Mouse (Mus musculus): Measurements from ENCODE around the gene Tead3. TPM values are rescaled to one million over a fixed set of nuclear protein-coding genes. Genes with fewer than 3 reads are reported as not detected.
"Not testable (repeated sequence)": the region's sequence is repeated elsewhere in the genome, so short reads cannot be mapped to it uniquely, and the experiment has no call there.

Gene Tead3
- polyA plus RNA-seq, 1 experiment from 2014 or later, result 5.3 TPM

- Histone ChIP-seq H3K4me1 (replicated peaks) (peaks cover 59% of the 10 kb centered on the region), H3K4me3 (peak overlapping the region; percentile 40), H3K4me2 (peak overlapping the region; percentile 70), H3K27me3 (no peaks in the 10 kb centered on the region), H3K9ac (peak overlapping the region; percentile 60), H3K27ac (peak overlapping the region; percentile 88), H3K36me3 (peaks cover 25% of the 10 kb centered on the region), H3K9me3 (replicated peaks) (no peaks in the 10 kb centered on the region)
- 6% methylated on average over 26 of the region's 26 CpGs for WGBS
- peak; percentile 83 for ATAC-seq (replicated peaks; ENCODE audit: insufficient number of reproducible peaks, insufficient read depth, low FRiP score, low read depth)
Observed at GRCm38 (mm10) chr17:28341091-28341490, 9.5 kb downstream of the Tead3 start.

- Histone ChIP-seq H3K4me1 (replicated peaks) (peaks cover 54% of the 10 kb centered on the region), H3K9ac (peak overlapping the region; percentile 60), H3K36me3 (peaks cover 26% of the 10 kb centered on the region), H3K4me3 (peak overlapping the region; percentile 40), H3K9me3 (replicated peaks) (no peaks in the 10 kb centered on the region), H3K27me3 (no peaks in the 10 kb centered on the region), H3K27ac (peak overlapping the region; percentile 88), H3K4me2 (peak overlapping the region; percentile 70)
- 44% methylated on average over 7 of the region's 7 CpGs for WGBS
- ATAC-seq (replicated peaks; ENCODE audit: insufficient number of reproducible peaks, insufficient read depth, low FRiP score, low read depth), result peak; percentile 28
Observed at GRCm38 (mm10) chr17:28340578-28340977, 10.0 kb downstream of the Tead3 start.

GRCm38 (mm10) chr17:28337547-28337946 is 13.1 kb downstream of the Tead3 start:
- peaks cover 34% of the 10 kb centered on the region for H3K36me3 ChIP-seq

GRCm38 (mm10) chr17:28335267-28335666 is 15.3 kb downstream of the Tead3 start:
- ATAC-seq (replicated peaks; ENCODE audit: insufficient number of reproducible peaks, insufficient read depth, low FRiP score, low read depth), result no peak
- Histone ChIP-seq H3K4me3 (no peak overlapping the region), H3K27me3 (no peaks in the 10 kb centered on the region), H3K9ac (no peak overlapping the region; the same call in 1 of the 2 replicates), H3K4me1 (replicated peaks) (peaks cover 44% of the 10 kb centered on the region), H3K36me3 (peaks cover 50% of the 10 kb centered on the region), H3K4me2 (no peak overlapping the region), H3K9me3 (replicated peaks) (no peaks in the 10 kb centered on the region), H3K27ac (no peak overlapping the region)
- 79% methylated on average over 10 of the region's 10 CpGs for WGBS

More at GRCm38 (mm10) chr17:28337547-28337946, 13.1 kb downstream of the Tead3 start:
- Histone ChIP-seq H3K9me3 (replicated peaks) (no peaks in the 10 kb centered on the region), H3K9ac (no peak overlapping the region), H3K4me2 (no peak overlapping the region), H3K27ac (no peak overlapping the region), H3K4me1 (replicated peaks) (peaks cover 46% of the 10 kb centered on the region), H3K4me3 (no peak overlapping the region), H3K27me3 (no peaks in the 10 kb centered on the region)
- WGBS, result 89% methylated on average over 7 of the region's 7 CpGs
- no peak for ATAC-seq (replicated peaks; ENCODE audit: insufficient number of reproducible peaks, insufficient read depth, low FRiP score, low read depth)

- peak overlapping the region; percentile 44 for H3K27ac ChIP-seq
Observed at GRCm38 (mm10) chr17:28332915-28333546, 17.6 kb downstream of the Tead3 start.

GRCm38 (mm10) chr17:28332113-28332914 is 18.3 kb downstream of the Tead3 start:
- Histone ChIP-seq H3K27me3 (no peaks in the 10 kb centered on the region), H3K4me3 (no peak overlapping the region), H3K9ac (no peak overlapping the region), H3K9me3 (replicated peaks) (no peaks in the 10 kb centered on the region), H3K4me2 (no peak overlapping the region), H3K4me1 (replicated peaks) (peaks cover 54% of the 10 kb centered on the region), H3K27ac (peak overlapping the region; percentile 44), H3K36me3 (peaks cover 39% of the 10 kb centered on the region)
- no peak for ATAC-seq (replicated peaks; ENCODE audit: insufficient number of reproducible peaks, insufficient read depth, low FRiP score, low read depth)
- 50% methylated on average over 12 of the region's 13 CpGs for WGBS

More at GRCm38 (mm10) chr17:28332915-28333546, 17.6 kb downstream of the Tead3 start:
- Histone ChIP-seq H3K9me3 (replicated peaks) (no peaks in the 10 kb centered on the region), H3K4me1 (replicated peaks) (peaks cover 47% of the 10 kb centered on the region), H3K9ac (peak overlapping the region; percentile 26), H3K4me3 (no peak overlapping the region), H3K27me3 (no peaks in the 10 kb centered on the region), H3K36me3 (peaks cover 41% of the 10 kb centered on the region), H3K4me2 (0 out of 2 replicates have a peak overlapping the region, but pooled peaks have one; percentile 22)
- WGBS, result 52% methylated on average over 31 of the region's 31 CpGs
- no peak for ATAC-seq (replicated peaks; ENCODE audit: insufficient number of reproducible peaks, insufficient read depth, low FRiP score, low read depth)

GRCm38 (mm10) chr17:28331241-28332112 is 19.1 kb downstream of the Tead3 start:
- Histone ChIP-seq H3K27me3 (no peaks in the 10 kb centered on the region), H3K9ac (0 out of 2 replicates have a peak overlapping the region, but pooled peaks have one; percentile 36), H3K36me3 (peaks cover 37% of the 10 kb centered on the region), H3K4me2 (no peak overlapping the region), H3K9me3 (replicated peaks) (no peaks in the 10 kb centered on the region), H3K27ac (0 out of 2 replicates have a peak overlapping the region, but pooled peaks have one; percentile 44), H3K4me3 (0 out of 2 replicates have a peak overlapping the region, but pooled peaks have one; percentile 2), H3K4me1 (replicated peaks) (peaks cover 54% of the 10 kb centered on the region)
- WGBS, result 41% methylated on average over 7 of the region's 7 CpGs
- no peak for ATAC-seq (replicated peaks; ENCODE audit: insufficient number of reproducible peaks, insufficient read depth, low FRiP score, low read depth)

- H3K9ac ChIP-seq; H3K9me3 ChIP-seq (replicated peaks); H3K27ac ChIP-seq; H3K27me3 ChIP-seq; ATAC-seq (replicated peaks; ENCODE audit: insufficient number of reproducible peaks, insufficient read depth, low FRiP score, low read depth); H3K4me3 ChIP-seq: not testable (repeated sequence)
- H3K4me2 ChIP-seq, result peak overlapping the region; percentile 89; the same call in 1 of the 2 replicates
- 57% methylated on average over 8 of the region's 8 CpGs for WGBS
- H3K4me1 ChIP-seq (replicated peaks), result peaks cover 54% of the 10 kb centered on the region
- peaks cover 33% of the 10 kb centered on the region for H3K36me3 ChIP-seq
Observed at GRCm38 (mm10) chr17:28330590-28330989, 20.0 kb downstream of the Tead3 start.

GRCm38 (mm10) chr17:28330232-28330546 is 20.4 kb downstream of the Tead3 start:
- Histone ChIP-seq H3K4me2 (peak overlapping the region; percentile 89), H3K36me3 (peaks cover 30% of the 10 kb centered on the region), H3K9me3 (replicated peaks) (no peaks in the 10 kb centered on the region), H3K4me1 (replicated peaks) (peaks cover 54% of the 10 kb centered on the region), H3K4me3 (peak overlapping the region; percentile 92), H3K27me3 (no peaks in the 10 kb centered on the region), H3K27ac (peak overlapping the region; percentile 95), H3K9ac (peak overlapping the region; percentile 100)
- WGBS, result 30% methylated on average over 2 of the region's 2 CpGs
- ATAC-seq (replicated peaks; ENCODE audit: insufficient number of reproducible peaks, insufficient read depth, low FRiP score, low read depth), result no peak

GRCm38 (mm10) chr17:28329503-28330231 is 20.9 kb downstream of the Tead3 start:
- no peak for ATAC-seq (replicated peaks; ENCODE audit: insufficient number of reproducible peaks, insufficient read depth, low FRiP score, low read depth)
- Histone ChIP-seq H3K4me2 (peak overlapping the region; percentile 89), H3K27ac (peak overlapping the region; percentile 95), H3K9ac (peak overlapping the region; percentile 100), H3K4me3 (peak overlapping the region; percentile 92), H3K27me3 (no peaks in the 10 kb centered on the region), H3K4me1 (replicated peaks) (peaks cover 53% of the 10 kb centered on the region), H3K36me3 (peaks cover 30% of the 10 kb centered on the region), H3K9me3 (replicated peaks) (no peaks in the 10 kb centered on the region)
- 5% methylated on average over 4 of the region's 4 CpGs for WGBS
